Mouse (Mus musculus): ENCODE data around the gene Rbm7. TPM values are rescaled to one million over a fixed set of nuclear protein-coding genes. Genes with fewer than 3 reads are reported as not detected.
"Not testable (repeated sequence)": the region's sequence is repeated elsewhere in the genome, so short reads cannot be mapped to it uniquely, and the experiment has no call there.

Rbm7 gene
- 100 to 1,000 TPM; 139 to 156 TPM for polyA plus RNA-seq (2017; shearing (Covaris generic))

DNA sequence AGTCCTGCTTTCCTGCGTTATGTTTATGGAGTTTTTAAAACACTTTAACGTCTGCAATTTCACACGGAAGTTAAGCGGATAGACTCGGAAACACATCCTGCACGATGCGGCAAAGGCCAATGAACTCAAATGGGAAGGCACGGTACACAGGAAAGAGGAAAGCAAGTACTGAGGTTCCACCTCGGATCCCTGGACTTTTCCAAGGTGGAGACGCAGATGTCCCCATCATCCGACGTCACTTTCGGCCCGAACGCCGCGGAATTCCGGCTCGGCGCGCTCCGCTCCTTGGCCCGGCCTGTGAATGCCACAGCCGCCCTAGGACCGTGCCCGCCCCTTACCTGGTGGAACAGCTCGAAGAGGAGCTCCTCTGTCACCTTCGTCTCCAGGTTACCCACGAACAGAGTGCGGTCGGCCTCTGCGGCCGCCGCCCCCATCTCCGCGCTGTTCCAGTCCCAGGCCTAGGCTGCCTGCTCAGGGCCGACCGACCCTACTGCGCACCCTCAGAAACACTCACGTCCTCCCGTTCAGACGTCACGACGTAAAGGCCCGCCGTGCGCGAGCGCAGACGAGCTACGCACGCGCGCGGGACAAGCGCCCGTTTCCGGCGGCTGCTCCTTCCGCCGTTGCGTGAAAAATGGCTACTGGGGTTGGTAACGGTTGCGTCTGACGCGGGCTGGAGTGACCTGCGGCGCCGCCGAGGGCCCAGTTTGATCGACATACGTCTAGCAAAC lies at the start of gene Rbm7, which contains the start of gene Gm5617:
Rbm7 (minus strand) TSS at position 483 of the 731 bp plus-strand sequence.
Gm5617 (plus strand) TSS at position 626 of the 731 bp plus-strand sequence.
- peak; percentile 97 for ATAC-seq

DNA sequence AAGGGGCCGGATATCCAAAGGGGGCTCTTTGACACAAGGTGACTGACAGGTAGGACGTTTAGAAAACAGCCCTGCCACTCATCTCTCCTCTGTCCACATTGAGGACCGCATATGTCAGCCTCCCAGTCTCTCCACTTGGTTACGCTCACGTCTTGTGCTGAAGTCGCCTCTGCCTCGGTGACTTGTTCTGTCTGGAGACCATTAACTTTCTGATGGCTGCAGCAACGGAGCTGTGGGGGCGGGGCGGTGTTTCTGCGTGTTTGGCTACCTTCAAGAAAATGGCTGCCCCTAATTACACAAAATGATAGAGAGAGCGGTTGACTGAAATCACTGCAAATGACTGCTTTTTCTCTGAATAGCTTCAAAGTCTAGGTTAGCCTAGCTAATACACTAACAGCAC lies 43.6 kb upstream of the Rbm7 start:
- ATAC-seq = no peak

DNA sequence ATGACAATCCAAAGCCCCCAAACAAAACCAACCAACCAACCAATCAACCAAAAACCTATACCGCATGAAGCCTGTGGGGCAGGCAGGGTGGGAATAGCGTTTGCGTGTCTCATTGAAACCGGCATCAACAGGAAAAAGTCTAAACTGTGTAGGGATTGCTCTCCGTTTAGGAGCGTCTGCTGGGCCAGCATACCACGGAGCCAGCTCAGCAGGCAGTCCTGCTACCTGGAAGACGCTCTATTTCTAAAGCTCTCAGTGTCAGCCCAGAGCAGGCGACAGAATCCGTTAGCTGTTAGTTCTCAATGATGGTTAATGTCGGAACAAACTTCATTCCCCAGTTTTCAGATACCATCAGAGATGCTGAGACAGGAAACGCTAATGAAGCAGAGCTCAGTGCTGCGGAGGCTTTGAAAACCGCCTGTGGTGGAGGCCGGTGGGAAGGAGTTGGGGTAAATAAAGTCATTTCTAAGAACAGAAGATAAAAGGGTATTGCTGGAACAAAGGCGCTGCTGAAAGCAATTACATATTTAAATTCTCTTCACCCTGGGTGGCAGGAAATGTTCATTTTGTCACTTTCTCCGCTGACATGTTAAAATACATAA lies 43.0 kb upstream of the Rbm7 start:
- peak; percentile 88 for ATAC-seq

GRCm38 (mm10) chr9:48537616-48538015 lies 42.5 kb upstream of the Rbm7 start:
- not testable (repeated sequence) for ATAC-seq

- ATAC-seq = no peak
These were observed 41.3 kb upstream of the Rbm7 start for GRCm38 (mm10) chr9:48536414-48536813.

- ATAC-seq = peak; percentile 44
These were observed 37.6 kb upstream of the Rbm7 start for GRCm38 (mm10) chr9:48532730-48533129.

DNA sequence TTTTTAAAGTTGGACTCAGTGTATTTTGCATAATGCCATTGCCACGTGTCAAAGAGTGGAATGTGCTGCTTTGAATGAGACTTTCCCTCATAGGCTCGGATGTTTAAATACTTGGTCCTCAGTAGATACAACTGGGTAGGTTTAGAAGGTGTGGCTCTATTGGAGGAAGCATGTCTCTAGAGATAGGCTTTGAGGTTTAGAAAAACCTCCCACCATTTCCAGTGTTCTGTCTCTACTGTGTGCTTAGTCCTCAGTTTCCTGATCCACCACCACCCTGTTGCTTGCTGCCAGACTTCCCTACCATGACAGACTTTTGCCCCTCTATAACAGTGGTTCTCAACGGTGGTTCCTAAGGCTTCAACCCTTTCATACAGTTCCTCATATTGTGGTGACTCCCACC lies 37.1 kb upstream of the Rbm7 start:
- ATAC-seq = peak; percentile 70

DNA sequence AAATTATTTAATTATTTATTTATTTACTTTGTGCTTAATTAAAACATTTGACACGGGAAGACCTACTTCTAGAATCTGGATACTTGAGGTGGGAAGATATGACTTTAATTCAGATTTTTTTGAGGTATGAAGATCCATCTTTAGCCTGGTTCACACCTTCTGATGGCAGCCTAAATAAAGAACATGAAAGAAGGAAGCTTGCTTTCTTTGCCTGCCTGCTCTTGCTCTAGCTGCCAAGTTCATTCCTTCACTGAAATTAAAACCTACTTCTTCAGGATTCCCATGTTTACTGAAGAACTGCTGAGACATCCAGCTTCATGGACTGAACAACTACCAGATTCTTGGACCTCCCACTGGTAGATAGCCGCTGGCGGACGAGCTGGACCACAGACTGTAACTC lies 36.2 kb upstream of the Rbm7 start:
- no peak for ATAC-seq

- peak; percentile 77 for ATAC-seq
These were observed 31.4 kb upstream of the Rbm7 start for GRCm38 (mm10) chr9:48526520-48526919.

GRCm38 (mm10) chr9:48525566-48525965 lies 30.5 kb upstream of the Rbm7 start:
- ATAC-seq = peak; percentile 68

DNA sequence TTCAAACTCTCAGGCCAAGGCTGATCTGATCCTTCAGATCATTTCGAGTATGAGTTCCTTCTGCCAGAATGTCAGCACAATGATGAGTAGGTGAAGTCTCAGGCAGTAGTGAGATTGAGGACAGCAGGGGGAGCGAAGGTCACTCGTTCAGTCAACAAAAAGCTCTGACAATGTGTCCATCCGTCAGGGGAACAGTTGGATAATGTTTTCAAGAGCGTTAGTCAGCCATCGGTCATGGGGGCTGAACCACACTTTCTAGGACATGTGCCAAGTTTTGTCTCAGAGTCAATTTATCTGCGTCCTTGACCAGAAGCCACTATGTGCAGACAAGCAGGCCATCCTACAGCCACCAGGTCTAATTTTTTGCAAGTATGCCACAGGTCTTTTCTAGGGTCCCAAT lies 25.3 kb upstream of the Rbm7 start:
- not testable (repeated sequence) for ATAC-seq

DNA sequence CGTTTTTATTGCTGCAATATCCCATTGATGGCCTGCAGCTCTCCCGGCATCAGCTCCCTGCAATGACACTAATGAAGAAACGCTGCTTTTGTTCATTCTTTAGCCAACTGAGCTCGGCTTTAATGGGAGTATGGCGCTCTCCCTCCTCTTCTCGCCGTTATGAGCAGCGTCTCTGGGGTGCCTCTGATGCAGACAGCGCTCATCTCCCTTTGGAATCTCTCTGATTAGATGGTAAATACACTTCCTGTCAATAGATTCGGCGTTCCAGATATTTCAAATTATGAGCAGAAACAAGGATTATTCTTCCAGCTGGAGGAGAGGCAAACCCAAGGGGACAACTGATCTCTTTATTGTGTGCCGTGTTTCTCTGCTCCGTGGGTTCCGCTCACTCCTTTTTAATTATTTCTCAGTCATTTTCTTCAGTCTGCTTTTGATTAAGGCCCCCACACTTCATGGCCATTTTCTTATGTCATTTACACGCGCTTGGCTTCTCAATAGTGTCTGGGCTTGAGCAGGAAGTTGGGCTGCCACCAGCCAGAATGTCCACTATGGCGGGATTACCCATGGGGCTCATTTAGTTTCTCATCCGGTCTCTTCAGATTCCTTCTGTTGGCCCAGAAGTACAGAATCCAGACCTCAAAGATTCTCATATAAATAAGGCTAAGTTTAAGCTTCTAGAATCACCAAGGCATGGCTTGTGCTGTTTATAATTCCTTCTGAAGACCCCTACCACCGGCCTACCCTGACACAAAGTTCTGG lies 22.5 kb upstream of the Rbm7 start:
- no peak for ATAC-seq

GRCm38 (mm10) chr9:48516615-48517371 lies 21.7 kb upstream of the Rbm7 start:
- ATAC-seq = no peak

DNA sequence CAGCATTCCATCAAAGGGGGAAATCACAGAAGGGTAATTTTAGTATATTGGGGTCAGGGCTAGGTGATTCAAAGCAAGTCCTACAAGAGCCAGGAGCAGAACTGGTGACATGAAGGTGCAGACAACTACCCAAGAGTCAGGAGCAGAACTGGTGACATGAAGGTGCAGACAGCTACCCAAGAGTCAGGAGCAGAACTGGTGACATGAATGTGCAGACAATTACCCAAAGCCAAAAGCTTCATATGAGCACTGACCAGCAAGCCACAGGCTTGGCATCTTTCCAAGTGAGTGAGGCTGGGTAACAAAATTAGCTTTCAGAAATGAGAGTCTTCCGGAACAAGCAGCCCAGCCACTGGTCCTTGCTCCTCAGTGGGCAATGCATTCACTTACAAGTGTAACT lies 20.2 kb upstream of the Rbm7 start:
- ATAC-seq = no peak

- no peak for ATAC-seq
These were observed 15.0 kb upstream of the Rbm7 start for GRCm38 (mm10) chr9:48510134-48510533.

- no peak for ATAC-seq
These were observed 9.8 kb upstream of the Rbm7 start for GRCm38 (mm10) chr9:48504741-48505365.

GRCm38 (mm10) chr9:48503001-48503400 lies 7.9 kb upstream of the Rbm7 start:
- no peak for ATAC-seq

DNA sequence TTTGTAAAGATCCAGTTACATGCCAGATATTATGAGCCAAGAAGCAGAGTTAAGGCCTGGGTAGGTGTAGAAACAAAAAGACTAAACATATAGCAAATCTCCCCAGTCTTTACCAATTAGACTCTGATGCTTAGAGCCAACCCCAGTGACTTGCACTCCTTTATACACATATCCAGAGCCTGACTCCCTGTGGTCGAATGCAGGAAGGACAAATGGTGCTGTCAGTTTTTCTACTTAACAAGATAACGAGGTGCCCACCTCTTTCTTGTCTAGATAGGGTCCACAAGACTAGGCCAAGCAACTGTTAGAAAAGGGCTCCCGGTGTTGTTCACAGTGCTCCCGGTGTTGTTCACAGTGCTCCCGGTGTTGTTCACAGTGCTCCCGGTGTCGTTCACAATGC lies 6.1 kb upstream of the Rbm7 start:
- no peak for ATAC-seq

DNA sequence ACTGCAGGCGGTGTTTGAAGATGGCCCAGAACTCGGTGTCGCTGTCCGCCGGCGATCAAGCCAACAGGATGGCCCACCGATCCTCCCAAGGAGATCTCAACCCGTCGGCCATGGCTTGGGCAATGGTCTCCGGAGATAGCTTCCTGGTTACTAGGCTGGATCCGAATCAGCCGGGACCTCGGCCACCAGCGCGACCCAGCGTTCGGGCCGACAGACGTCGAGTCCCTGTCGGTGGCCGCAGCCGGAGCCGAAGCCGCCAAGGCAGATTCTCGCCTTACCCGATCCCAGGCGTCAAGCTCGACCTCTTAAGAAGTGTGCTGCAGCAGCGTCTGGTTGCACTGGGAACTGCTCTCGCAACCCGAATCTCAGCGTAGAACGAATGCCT lies 441 bp upstream of the Rbm7 start:
- ATAC-seq = peak; percentile 37

DNA sequence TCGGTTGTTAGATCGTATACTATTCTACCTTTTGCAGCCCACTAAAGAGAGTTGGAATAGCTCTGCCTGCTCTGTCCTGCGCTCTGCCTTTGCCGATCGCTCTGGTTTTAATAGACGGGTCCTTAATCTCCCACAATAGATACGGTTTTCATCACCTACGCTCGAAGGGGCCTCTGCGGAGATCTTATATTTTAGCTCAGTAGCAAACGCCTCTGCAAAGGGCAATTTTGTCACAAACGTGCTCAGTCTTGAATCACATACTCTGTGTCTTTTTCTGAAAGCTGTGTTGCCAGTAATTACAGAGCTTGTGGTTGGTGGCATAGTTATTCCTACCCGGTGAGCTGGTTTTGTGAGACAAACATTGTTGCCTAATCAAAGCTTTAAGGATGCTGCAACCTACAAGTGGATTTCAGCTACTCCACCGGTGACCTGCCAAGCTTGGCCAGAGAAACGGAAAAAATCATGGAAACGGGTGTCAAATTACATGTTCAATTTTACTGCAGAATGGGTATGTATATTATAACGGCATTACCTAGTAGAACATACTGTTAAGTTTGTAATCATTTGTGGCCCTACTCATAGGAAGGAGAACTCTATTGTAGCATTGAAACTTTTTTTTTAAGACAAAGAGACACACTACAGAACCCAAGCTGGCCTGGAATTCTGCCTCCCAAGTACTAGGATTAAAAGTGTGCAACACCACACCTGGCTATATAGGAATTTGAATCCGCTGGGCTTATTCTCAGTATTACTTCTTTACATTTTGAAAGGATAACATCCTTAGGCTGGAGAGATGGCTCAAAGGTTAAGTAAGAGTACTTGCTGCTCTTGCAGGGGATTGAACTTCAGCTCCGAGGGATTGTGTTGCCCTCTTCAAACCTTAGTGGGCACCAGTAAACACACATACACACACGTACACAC lies 13.6 kb downstream of the Rbm7 start:
- no peak for ATAC-seq
